Mouse (Mus musculus): Measurements from ENCODE around the gene Capn10. TPM values are rescaled to one million over a fixed set of nuclear protein-coding genes. Genes with fewer than 3 reads are reported as not detected.

The Capn10 gene
- polyA plus RNA-seq, 1 experiment from 2014 or later: 37.7 TPM

- no peaks in the 10 kb centered on the region for H3K36me3 ChIP-seq (replicated peaks)
- H3K27me3 ChIP-seq (replicated peaks; ENCODE audit: low read depth, poor library complexity, severe bottlenecking): no peaks in the 10 kb centered on the region
- DNase-seq (ENCODE audit: low spot score): no peak
- no peak overlapping the region for H3K4me3 ChIP-seq
- H3K27ac ChIP-seq (replicated peaks): no peak overlapping the region
- peaks cover 10% of the 10 kb centered on the region for H3K4me1 ChIP-seq
- 22% methylated on average over 1 of the region's 1 CpGs for WGBS
- H3K9me3 ChIP-seq: peaks cover 5% of the 10 kb centered on the region; the same call in 1 of the 2 replicates
These were observed 3.9 kb upstream of the Capn10 start for GRCm38 (mm10) chr1:92930171-92930706.

DNA sequence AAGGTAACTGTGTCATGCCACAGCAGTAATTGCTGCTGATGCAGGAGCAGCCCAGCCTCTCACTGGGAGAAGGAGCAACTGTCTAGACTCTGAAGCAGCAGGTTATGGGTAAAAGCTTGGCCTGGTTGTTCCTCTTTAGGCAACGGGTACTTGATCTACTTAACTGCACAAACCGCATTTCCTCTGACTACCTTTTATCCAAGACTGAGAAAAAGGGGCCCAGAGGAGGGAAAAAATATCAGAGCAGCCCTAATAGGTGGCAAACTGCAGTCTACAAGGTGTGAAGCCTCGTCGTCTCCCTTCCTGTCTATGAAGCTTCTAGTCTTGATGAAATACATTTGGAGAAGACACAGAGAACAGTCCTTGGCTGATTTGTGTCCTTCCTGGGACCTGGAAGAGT lies 565 bp upstream of the Capn10 start:
- Histone ChIP-seq H3K27ac (replicated peaks) (peak overlapping the region; percentile 94), H3K4me1 (peaks cover 24% of the 10 kb centered on the region), H3K27me3 (replicated peaks; ENCODE audit: low read depth, poor library complexity, severe bottlenecking) (no peaks in the 10 kb centered on the region), H3K4me3 (peak overlapping the region; percentile 86), H3K36me3 (replicated peaks) (peaks cover 10% of the 10 kb centered on the region), H3K9me3 (peaks cover 5% of the 10 kb centered on the region; the same call in 1 of the 2 replicates)
- WGBS: 83% methylated on average over 4 of the region's 4 CpGs
- no peak for DNase-seq (ENCODE audit: low spot score)

DNA sequence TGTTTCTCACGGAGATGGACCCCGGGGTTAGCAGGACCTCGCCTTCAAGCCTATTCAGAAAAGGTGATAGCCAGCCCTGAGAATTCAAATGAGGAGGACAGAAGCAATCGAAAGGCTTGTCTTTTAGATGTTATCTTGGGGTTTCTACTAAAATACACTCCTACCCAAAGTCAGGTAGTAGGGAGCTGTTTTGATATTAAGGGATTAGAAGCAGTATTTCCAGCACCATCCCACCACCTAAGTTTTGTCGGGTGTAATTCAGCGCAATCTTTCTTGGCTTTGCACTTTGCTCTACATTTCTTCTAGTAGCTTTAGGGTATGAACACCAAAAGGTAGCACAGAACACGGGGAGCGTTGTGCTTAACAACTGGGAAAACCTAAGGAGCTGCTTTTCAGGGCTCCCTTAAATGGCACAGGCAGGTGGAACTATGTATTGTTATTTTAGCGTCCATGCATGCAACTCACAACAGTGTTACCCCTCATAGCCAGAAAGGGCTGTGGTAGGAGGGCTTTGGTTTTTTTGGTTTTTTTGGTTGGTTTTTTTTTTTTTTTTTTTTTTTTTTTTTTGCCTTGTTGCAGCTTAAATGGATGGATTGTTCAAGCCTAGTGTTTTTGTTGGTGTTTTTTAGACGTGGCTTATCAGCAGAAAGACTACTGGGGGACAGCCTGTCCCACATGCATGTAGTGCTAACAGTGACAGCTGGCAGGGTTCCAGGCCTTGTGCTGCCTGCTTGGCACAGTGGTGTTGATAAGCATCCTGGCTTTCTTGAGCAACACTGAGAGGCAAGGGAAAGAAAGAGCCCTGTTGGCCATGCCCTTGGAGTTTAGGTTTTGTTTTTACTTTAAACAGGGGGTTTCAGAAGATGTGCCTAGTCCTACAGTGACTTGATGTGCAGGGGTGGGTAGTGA lies 1.1 kb downstream of the Capn10 start:
- peak overlapping the region; percentile 86 for H3K4me3 ChIP-seq
- 23% methylated on average over 10 of the region's 10 CpGs for WGBS
- peaks cover 5% of the 10 kb centered on the region; the same call in 1 of the 2 replicates for H3K9me3 ChIP-seq
- DNase-seq (ENCODE audit: low spot score): no peak
- H3K27ac ChIP-seq (replicated peaks): peak overlapping the region; percentile 94
- H3K27me3 ChIP-seq (replicated peaks; ENCODE audit: low read depth, poor library complexity, severe bottlenecking): no peaks in the 10 kb centered on the region
- H3K36me3 ChIP-seq (replicated peaks): peaks cover 27% of the 10 kb centered on the region
- H3K4me1 ChIP-seq: peaks cover 24% of the 10 kb centered on the region

DNA sequence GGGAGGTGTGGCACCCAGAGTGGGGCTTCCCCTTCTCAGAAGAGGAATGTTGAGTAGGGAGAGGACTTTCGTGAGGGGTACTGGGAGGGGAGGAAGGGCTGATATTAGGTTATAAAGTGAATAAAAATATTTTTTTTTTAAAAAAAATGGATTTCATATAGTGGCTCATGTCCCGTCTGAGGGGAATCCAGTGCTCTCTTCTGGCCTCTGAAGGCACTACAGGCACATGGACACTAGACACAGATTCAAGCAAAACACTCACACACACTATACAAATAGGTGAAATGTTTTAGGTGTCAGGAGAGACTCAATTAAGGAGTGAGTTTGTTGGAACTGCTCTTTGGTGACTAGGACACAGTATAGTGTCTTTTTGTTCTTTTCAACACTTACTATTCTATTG lies 1.8 kb downstream of the Capn10 start:
- WGBS: 70% methylated on average over 2 of the region's 2 CpGs

DNA sequence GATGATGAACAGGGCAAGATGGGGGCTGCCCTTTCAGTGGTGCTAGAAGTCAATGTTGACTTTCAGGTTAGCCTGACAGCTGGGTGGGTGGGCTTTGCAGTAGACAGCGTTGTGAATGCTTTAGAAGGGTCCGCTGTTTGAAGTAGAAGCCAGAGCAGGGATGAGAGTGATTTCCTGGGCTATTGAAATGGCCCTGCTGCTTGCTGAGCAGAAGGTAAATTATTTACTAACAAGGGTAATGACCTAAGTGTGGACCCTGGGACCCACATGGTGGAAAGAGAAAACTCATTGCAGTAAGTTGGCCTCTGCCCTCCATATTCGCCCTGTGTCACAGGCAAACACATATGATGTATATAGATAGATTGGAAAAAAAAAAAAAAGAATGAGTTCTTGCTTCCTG lies 2.3 kb downstream of the Capn10 start:
- Histone ChIP-seq H3K27ac (replicated peaks) (no peak overlapping the region), H3K4me3 (peak overlapping the region; percentile 86; the same call in 1 of the 2 replicates), H3K36me3 (replicated peaks) (peaks cover 37% of the 10 kb centered on the region), H3K27me3 (replicated peaks; ENCODE audit: low read depth, poor library complexity, severe bottlenecking) (no peaks in the 10 kb centered on the region), H3K4me1 (peaks cover 24% of the 10 kb centered on the region), H3K9me3 (peaks cover 5% of the 10 kb centered on the region; the same call in 1 of the 2 replicates)
- no peak for DNase-seq (ENCODE audit: low spot score)
- WGBS: 81% methylated on average over 3 of the region's 3 CpGs

More for the DNA sequence above, 1.8 kb downstream of the Capn10 start:
- H3K27me3 ChIP-seq (replicated peaks; ENCODE audit: low read depth, poor library complexity, severe bottlenecking): no peaks in the 10 kb centered on the region
- peaks cover 5% of the 10 kb centered on the region; the same call in 1 of the 2 replicates for H3K9me3 ChIP-seq
- peaks cover 24% of the 10 kb centered on the region for H3K4me1 ChIP-seq
- H3K27ac ChIP-seq (replicated peaks): no peak overlapping the region
- peak overlapping the region; percentile 86 for H3K4me3 ChIP-seq
- peaks cover 33% of the 10 kb centered on the region for H3K36me3 ChIP-seq (replicated peaks)
- no peak for DNase-seq (ENCODE audit: low spot score)

GRCm38 (mm10) chr1:92937797-92938196 lies 3.6 kb downstream of the Capn10 start:
- DNase-seq (ENCODE audit: low spot score): no peak
- peaks cover 50% of the 10 kb centered on the region for H3K36me3 ChIP-seq (replicated peaks)
- H3K4me1 ChIP-seq: peaks cover 24% of the 10 kb centered on the region
- H3K4me3 ChIP-seq: no peak overlapping the region
- whole genome bisulfite sequencing: 88% methylated on average over 3 of the region's 3 CpGs
- no peaks in the 10 kb centered on the region for H3K27me3 ChIP-seq (replicated peaks; ENCODE audit: low read depth, poor library complexity, severe bottlenecking)
- no peak overlapping the region for H3K27ac ChIP-seq (replicated peaks)
- peaks cover 3% of the 10 kb centered on the region; the same call in 1 of the 2 replicates for H3K9me3 ChIP-seq

- H3K4me1 ChIP-seq: peaks cover 17% of the 10 kb centered on the region
- DNase-seq (ENCODE audit: low spot score): no peak
- peaks cover 70% of the 10 kb centered on the region for H3K36me3 ChIP-seq (replicated peaks)
- no peaks in the 10 kb centered on the region for H3K27me3 ChIP-seq (replicated peaks; ENCODE audit: low read depth, poor library complexity, severe bottlenecking)
- no peak overlapping the region for H3K4me3 ChIP-seq
- H3K27ac ChIP-seq (replicated peaks): no peak overlapping the region
- no peaks in the 10 kb centered on the region for H3K9me3 ChIP-seq
- 92% methylated on average over 4 of the region's 4 CpGs for WGBS
These were observed 5.6 kb downstream of the Capn10 start for GRCm38 (mm10) chr1:92939746-92940145.

DNA sequence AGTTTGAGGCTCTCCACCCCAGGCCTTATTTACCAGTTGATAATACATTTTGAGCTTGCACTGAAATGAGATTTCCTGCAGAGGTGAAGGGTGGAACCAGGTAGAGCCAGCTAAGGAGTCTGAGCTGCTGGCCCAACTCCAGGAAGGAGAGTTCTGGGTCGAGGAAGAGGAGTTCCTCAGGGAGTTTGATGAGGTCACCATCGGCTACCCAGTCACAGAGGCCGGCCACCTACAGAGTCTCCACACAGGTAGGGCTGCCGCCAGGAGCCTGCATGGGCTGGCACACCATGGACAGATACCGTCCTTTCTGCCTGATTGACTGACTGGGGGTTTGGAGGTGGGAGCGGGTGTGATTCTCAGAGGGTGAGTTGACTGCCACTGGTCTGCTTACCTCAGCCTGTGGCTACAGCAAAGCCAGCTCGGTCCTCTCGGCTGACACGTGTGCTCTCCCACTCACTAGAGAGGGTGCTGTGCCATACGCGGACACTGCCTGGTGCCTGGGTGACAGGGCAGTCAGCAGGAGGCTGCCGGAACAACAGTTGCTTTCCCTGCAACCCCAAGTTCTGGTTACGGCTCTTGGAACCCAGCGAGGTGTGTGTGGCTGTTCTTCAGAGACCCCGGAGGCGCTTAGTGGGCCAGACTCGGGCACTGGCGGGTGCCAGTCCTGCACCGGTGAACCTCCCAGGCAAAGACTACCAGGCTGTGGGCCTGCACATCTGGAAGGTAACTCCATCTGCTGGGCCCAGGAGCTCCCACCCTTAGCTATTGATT lies 9.2 kb downstream of the Capn10 start:
- no peak overlapping the region for H3K27ac ChIP-seq (replicated peaks)
- no peaks in the 10 kb centered on the region for H3K4me1 ChIP-seq
- 90% methylated on average over 19 of the region's 19 CpGs for WGBS
- no peak for DNase-seq (ENCODE audit: low spot score)
- no peak overlapping the region for H3K4me3 ChIP-seq
- H3K36me3 ChIP-seq (replicated peaks): peaks cover 99% of the 10 kb centered on the region
- H3K9me3 ChIP-seq: no peaks in the 10 kb centered on the region
- no peaks in the 10 kb centered on the region for H3K27me3 ChIP-seq (replicated peaks; ENCODE audit: low read depth, poor library complexity, severe bottlenecking)

DNA sequence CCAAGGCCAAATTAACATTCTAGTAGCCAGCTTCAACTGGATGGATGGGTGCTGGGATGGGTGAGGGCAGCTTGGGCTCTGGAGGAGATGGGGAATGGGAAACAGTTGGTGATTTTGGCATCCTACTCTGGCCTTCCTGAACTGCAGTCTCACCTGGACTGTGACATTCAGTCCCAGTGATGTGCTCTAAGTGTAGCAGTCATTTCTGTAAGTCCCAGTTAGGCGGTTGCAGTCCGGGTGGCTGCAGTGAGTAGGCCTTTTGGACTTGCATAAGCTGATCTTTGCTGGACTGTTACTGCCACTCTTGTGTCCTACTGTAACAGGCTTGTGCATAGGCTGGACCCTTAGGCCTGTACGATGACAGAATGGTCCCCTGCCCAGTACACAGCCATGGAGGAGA lies 13.8 kb downstream of the Capn10 start:
- no peak for DNase-seq (ENCODE audit: low spot score)
- Histone ChIP-seq H3K36me3 (replicated peaks) (peaks cover 71% of the 10 kb centered on the region), H3K27me3 (replicated peaks; ENCODE audit: low read depth, poor library complexity, severe bottlenecking) (no peaks in the 10 kb centered on the region), H3K27ac (replicated peaks) (no peak overlapping the region), H3K9me3 (no peaks in the 10 kb centered on the region), H3K4me3 (no peak overlapping the region), H3K4me1 (no peaks in the 10 kb centered on the region)
- WGBS: 97% methylated on average over 3 of the region's 3 CpGs

- Histone ChIP-seq H3K4me3 (no peak overlapping the region), H3K4me1 (no peaks in the 10 kb centered on the region), H3K27ac (replicated peaks) (no peak overlapping the region), H3K27me3 (replicated peaks; ENCODE audit: low read depth, poor library complexity, severe bottlenecking) (no peaks in the 10 kb centered on the region), H3K9me3 (no peaks in the 10 kb centered on the region), H3K36me3 (replicated peaks) (peaks cover 56% of the 10 kb centered on the region)
- WGBS: 66% methylated on average over 6 of the region's 6 CpGs
- peak; percentile 29 for DNase-seq (ENCODE audit: low spot score)
These were observed 15.2 kb downstream of the Capn10 start for GRCm38 (mm10) chr1:92949426-92949825.

DNA sequence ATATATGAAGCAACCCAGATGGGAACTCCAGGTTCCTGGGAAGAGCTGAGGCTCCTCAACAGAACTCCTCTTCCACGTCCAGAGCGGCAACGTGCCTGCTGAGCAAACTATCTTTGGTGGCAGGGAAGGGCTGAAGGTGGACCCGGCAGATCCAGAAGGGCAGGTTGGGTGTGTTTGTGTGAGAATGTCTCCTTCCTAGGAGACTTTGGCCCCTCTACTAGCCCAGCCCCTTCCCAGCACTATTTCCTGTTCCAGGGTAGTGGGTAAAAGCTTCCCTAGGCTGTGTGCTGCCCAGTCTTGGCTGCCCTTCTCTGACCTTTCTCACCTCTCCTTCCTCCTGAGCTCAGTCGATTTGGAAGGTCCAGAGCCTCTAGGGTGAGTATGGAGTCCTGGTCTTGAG lies 16.4 kb downstream of the Capn10 start, which contains the start of gene Gpr35:
TSS of gene Gpr35 (plus strand) at position 259 of the 400 bp plus-strand sequence.
- no peak for DNase-seq (ENCODE audit: low spot score)
- 75% methylated on average over 5 of the region's 5 CpGs for WGBS

DNA sequence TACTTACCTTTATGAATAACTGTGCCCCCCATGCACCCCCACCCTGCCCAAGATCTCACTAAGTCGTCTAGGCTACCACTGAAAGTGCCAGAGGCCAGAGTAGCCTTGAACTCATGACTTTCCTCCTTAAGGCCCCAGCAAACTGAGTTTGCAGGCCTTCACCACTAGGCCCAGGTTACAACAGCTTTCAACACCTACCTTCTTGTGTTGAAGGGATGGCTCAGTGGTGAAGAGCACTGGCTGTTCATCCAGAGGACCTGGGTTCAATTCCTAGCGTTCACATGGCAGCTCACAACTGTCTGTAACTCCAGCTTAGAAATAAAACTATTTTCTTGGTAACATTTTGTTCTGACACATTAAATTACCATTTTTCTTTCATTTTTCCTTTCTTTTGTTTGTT lies 19.5 kb downstream of the Capn10 start:
- WGBS: 77% methylated on average over 2 of the region's 2 CpGs
- Histone ChIP-seq H3K27ac (replicated peaks) (no peak overlapping the region), H3K4me1 (0 out of 2 replicates have a peak, but pooled peaks cover 3% of the 10 kb centered on the region), H3K4me3 (no peak overlapping the region), H3K36me3 (replicated peaks) (peaks cover 14% of the 10 kb centered on the region), H3K27me3 (replicated peaks; ENCODE audit: low read depth, poor library complexity, severe bottlenecking) (no peaks in the 10 kb centered on the region), H3K9me3 (no peaks in the 10 kb centered on the region)
- no peak for DNase-seq (ENCODE audit: low spot score)

More for the DNA sequence above, 16.4 kb downstream of the Capn10 start, which contains the start of gene Gpr35:
- H3K36me3 ChIP-seq (replicated peaks): peaks cover 44% of the 10 kb centered on the region
- no peaks in the 10 kb centered on the region for H3K9me3 ChIP-seq
- H3K27me3 ChIP-seq (replicated peaks; ENCODE audit: low read depth, poor library complexity, severe bottlenecking): no peaks in the 10 kb centered on the region
- H3K4me1 ChIP-seq: no peaks in the 10 kb centered on the region
- no peak within 1 kb of the TSS for H3K4me3 ChIP-seq
- no peak within 1 kb of the TSS; the same call in 1 of the 2 replicates for H3K27ac ChIP-seq (replicated peaks)
